Mouse (Mus musculus): ENCODE data around the gene Prss35.

Gene Prss35

GRCm38 (mm10) chr9:86800600-86801163 lies 57.2 kb downstream of the Prss35 start:
- no peak for DNase-seq

Data from B cell, adult 2 months (primary cell).